Mouse (Mus musculus): Measurements from ENCODE around the gene Olfr948.

Olfr948 gene

GRCm38 (mm10) chr9:39325945-39326344 lies at the start of gene Olfr948:
Gene Olfr948, minus strand, starts transcription at chr9:39326045.
- no peak for DNase-seq (ENCODE audit: low spot score)

- no peak for DNase-seq (ENCODE audit: low spot score)
Measured at GRCm38 (mm10) chr9:39287136-39287535, 38.7 kb downstream of the Olfr948 start.

- no peak for DNase-seq (ENCODE audit: low spot score)
Measured at GRCm38 (mm10) chr9:39276718-39277117, 49.1 kb downstream of the Olfr948 start, which contains the start of gene Olfr945. Gene Olfr945, minus strand, starts transcription at chr9:39276818.

Measured in urinary bladder, postnatal 10 days (tissue).